Mouse (Mus musculus) right cerebral cortex, postnatal 25 days (tissue): ENCODE measurements around the gene Rangap1.
"Not testable (repeated sequence)": the region's sequence is repeated elsewhere in the genome, so short reads cannot be mapped to it uniquely, and the experiment has no call there.

Source experiments
- DNase-seq: peaks from one replicate; pipeline ENCODE4 v3.0.0; 2022

The Rangap1 gene

GRCm38 (mm10) chr15:81739296-81739695 is 6.0 kb downstream of the Rangap1 start:
- no peak for DNase-seq

- DNase-seq, result no peak
Observed at GRCm38 (mm10) chr15:81735075-81735474, 10.3 kb downstream of the Rangap1 start.

GRCm38 (mm10) chr15:81729792-81730635 is 15.3 kb downstream of the Rangap1 start:
- DNase-seq, result peak; percentile 99

- peak; percentile 80 for DNase-seq
Observed at GRCm38 (mm10) chr15:81729241-81729791, 16.0 kb downstream of the Rangap1 start.

- no peak for DNase-seq
Observed at GRCm38 (mm10) chr15:81725965-81726364, 19.4 kb downstream of the Rangap1 start.

- DNase-seq, result no peak
Observed at GRCm38 (mm10) chr15:81723653-81724052, 21.7 kb downstream of the Rangap1 start.

GRCm38 (mm10) chr15:81722361-81722760 is 23.0 kb downstream of the Rangap1 start:
- DNase-seq, result no peak

GRCm38 (mm10) chr15:81719139-81719531 is 26.2 kb downstream of the Rangap1 start:
- DNase-seq, result no peak

GRCm38 (mm10) chr15:81718336-81719138 is 26.8 kb downstream of the Rangap1 start:
- peak; percentile 56 for DNase-seq

GRCm38 (mm10) chr15:81713742-81714141 is 31.6 kb downstream of the Rangap1 start:
- DNase-seq, result no peak

- no peak for DNase-seq
Observed at GRCm38 (mm10) chr15:81710801-81711200, 34.5 kb downstream of the Rangap1 start.

- DNase-seq, result no peak
Observed at GRCm38 (mm10) chr15:81709686-81710085, 35.6 kb downstream of the Rangap1 start.

GRCm38 (mm10) chr15:81708991-81709390 is 36.3 kb downstream of the Rangap1 start:
- DNase-seq, result no peak

- DNase-seq, result no peak
Observed at GRCm38 (mm10) chr15:81703094-81703489, 42.2 kb downstream of the Rangap1 start.

- no peak for DNase-seq
Observed at GRCm38 (mm10) chr15:81702306-81703093, 42.8 kb downstream of the Rangap1 start.

GRCm38 (mm10) chr15:81701350-81701749 is 44.0 kb downstream of the Rangap1 start:
- not testable (repeated sequence) for DNase-seq

- DNase-seq, result no peak
Observed at GRCm38 (mm10) chr15:81700601-81701000, 44.7 kb downstream of the Rangap1 start.

GRCm38 (mm10) chr15:81700161-81700560 is 45.2 kb downstream of the Rangap1 start:
- no peak for DNase-seq

GRCm38 (mm10) chr15:81698532-81698931 is 46.8 kb downstream of the Rangap1 start:
- no peak for DNase-seq

GRCm38 (mm10) chr15:81697847-81698246 is 47.5 kb downstream of the Rangap1 start:
- no peak for DNase-seq

GRCm38 (mm10) chr15:81697175-81697574 is 48.2 kb downstream of the Rangap1 start, which contains the start of gene Chadl:
Chadl (minus strand) TSS chr15:81697287.
- no peak for DNase-seq

GRCm38 (mm10) chr15:81694891-81695290 is 50.4 kb downstream of the Rangap1 start:
- DNase-seq, result no peak
